Mouse (Mus musculus) cerebellum, adult 2 months (tissue): ENCODE results near the gene Zp1. TPM values are rescaled to one million over a fixed set of nuclear protein-coding genes. Genes with fewer than 3 reads are reported as not detected.

Source experiments
- DNase-seq, 2 experiments: peaks; one replicate each; pipeline ENCODE4 v3.0.0; 2021
- H3K27ac ChIP-seq: fragments of 200-500 bp; 2 replicates; pipeline ENCODE4 v1.5.1; 2012; ENCODE audit warnings: low read length, control low read depth, inconsistent platforms; ENCODE audit not compliant: insufficient read depth
- H3K27me3 ChIP-seq: fragments of 200-500 bp; 2 replicates; pipeline ENCODE4 v1.6.1; 2012; ENCODE audit warnings: inconsistent platforms, mild to moderate bottlenecking, low read length, moderate library complexity; ENCODE audit not compliant: control insufficient read depth, insufficient read depth
- H3K4me1 ChIP-seq: fragments of 200-500 bp; 2 replicates; pipeline ENCODE4 v1.6.1; 2011; ENCODE audit warnings: low read length; ENCODE audit not compliant: control insufficient read depth, insufficient read depth
- H3K4me3 ChIP-seq: fragments of 200-500 bp; replicated peaks from 2 replicates; pipeline ENCODE3; 2011; ENCODE audit warnings: mild to moderate bottlenecking, low read depth, low read length, control low read depth; ENCODE audit not compliant: insufficient read depth
- CTCF ChIP-seq: fragments of 200-500 bp; IDR thresholded peaks from 2 replicates; pipeline ENCODE4 v1.5.1; 2011; ENCODE audit warnings: low read depth, mild to moderate bottlenecking, control low read depth, low read length, moderate library complexity, borderline replicate concordance; ENCODE audit not compliant: insufficient read depth
- POLR2A ChIP-seq: fragments of 200-500 bp; IDR thresholded peaks from 2 replicates; pipeline ENCODE4 v1.6.1; 2011; ENCODE audit warnings: low read length, control low read depth, borderline replicate concordance; ENCODE audit not compliant: insufficient read depth
- WGBS: fragments of 180-500 bp; shearing (Covaris S2); methylation state at CpG from one replicate; pipeline ENCODE4 v1.1.7; 2018; 5-methylcytosine and 5-hydroxymethylcytosine counted together
- polyA plus RNA-seq: library from polyadenylated mRNA; depleted of rRNA; stranded (reverse); fragments of >200 nt; gene quantifications from 2 replicates; pipeline ENCODE4 v1.2.3, GENCODE M21; 2012; rRNA removed

The Zp1 gene
- polyA plus RNA-seq, 1 experiment: not detected

GRCm38 (mm10) chr19:10868623-10869141, 51.8 kb downstream of the Zp1 start:
- TF ChIP-seq CTCF (no peak), POLR2A (no peak)
- WGBS: under 1% methylated on average over 17 of the region's 17 CpGs
- DNase-seq: peak; percentile 53 to 71

GRCm38 (mm10) chr19:10867946-10868622, 52.3 kb downstream of the Zp1 start:
- Histone ChIP-seq H3K27me3 (no peaks in the 10 kb centered on the region), H3K4me1 (peaks cover 46% of the 10 kb centered on the region), H3K27ac (peak overlapping the region; percentile 91), H3K4me3 (peak overlapping the region; percentile 99)
- 2% methylated on average over 5 of the region's 5 CpGs for WGBS
- DNase-seq: peak in 1 of 2 experiments; percentile 56
- TF ChIP-seq POLR2A (no peak), CTCF (no peak)

More at GRCm38 (mm10) chr19:10868623-10869141, 51.8 kb downstream of the Zp1 start:
- peak overlapping the region; percentile 91 for H3K27ac ChIP-seq
- peaks cover 40% of the 10 kb centered on the region for H3K4me1 ChIP-seq
- H3K4me3 ChIP-seq: peak overlapping the region; percentile 99
- no peaks in the 10 kb centered on the region for H3K27me3 ChIP-seq

- WGBS: 15% methylated on average over 13 of the region's 13 CpGs
- Histone ChIP-seq H3K4me3 (peak overlapping the region; percentile 99), H3K27ac (peak overlapping the region; percentile 72), H3K27me3 (no peaks in the 10 kb centered on the region), H3K4me1 (peaks cover 34% of the 10 kb centered on the region)
- TF ChIP-seq POLR2A (no peak), CTCF (no peak)
- peak; percentile 76 to 77 for DNase-seq
These were observed 54.1 kb downstream of the Zp1 start for GRCm38 (mm10) chr19:10866351-10866750.

Other genes starting within 250 kb of the Zp1 start
- gene Pga5, start 242.6 kb downstream of the Zp1 start, polyA plus RNA-seq: not detected in 2 replicates
- gene Vps37c, start 231.9 kb downstream of the Zp1 start, polyA plus RNA-seq: 30.6 and 31.4 TPM in 2 replicates
- 0.43 and 0.54 TPM in 2 replicates for gene Cd5, start 181.6 kb downstream of the Zp1 start, polyA plus RNA-seq
- gene Cd6, start 90.6 kb downstream of the Zp1 start, polyA plus RNA-seq: 0.05 and 0.10 TPM in 2 replicates
- 0.51 and 0.62 TPM in 2 replicates for gene Slc15a3, start 80.9 kb downstream of the Zp1 start, polyA plus RNA-seq
- gene Tmem132a, start 50.7 kb downstream of the Zp1 start, polyA plus RNA-seq: 350 and 389 TPM in 2 replicates
- gene Tmem109, start 38.6 kb downstream of the Zp1 start, polyA plus RNA-seq: 109 and 115 TPM in 2 replicates
- gene Prpf19, start 25.4 kb downstream of the Zp1 start, polyA plus RNA-seq: 278 and 288 TPM in 2 replicates
- 0.06 and 0.10 TPM in 2 replicates for gene Ptgdr2, start 16.5 kb upstream of the Zp1 start, polyA plus RNA-seq
- gene Ccdc86, start 28.6 kb upstream of the Zp1 start, polyA plus RNA-seq: 4.9 and 5.3 TPM in 2 replicates
- not detected in 2 replicates for gene Ms4a10, start 54.0 kb upstream of the Zp1 start, polyA plus RNA-seq
- 0.05 and 0.08 TPM in 2 replicates for gene Ms4a15, start 72.6 kb upstream of the Zp1 start, polyA plus RNA-seq
- not detected in 2 replicates for gene Ms4a18, start 97.4 kb upstream of the Zp1 start, polyA plus RNA-seq
- gene Ms4a8a, start 160.5 kb upstream of the Zp1 start, polyA plus RNA-seq: not detected in 2 replicates
- gene 1700017D01Rik, start 210.2 kb upstream of the Zp1 start, polyA plus RNA-seq: not detected in 2 replicates
- not detected in 2 replicates for gene 1700025F22Rik, start 244.7 kb upstream of the Zp1 start, polyA plus RNA-seq